Mouse (Mus musculus) megakaryocyte, embryonic 14.5 days (primary cell): ENCODE measurements around the gene Phactr1.

ENCODE experiments used
- FLI1 ChIP-seq: IDR thresholded peaks from 2 replicates; pipeline ENCODE4 v1.6.1; 2012; ENCODE audit warnings: low read length, inconsistent platforms, mixed read lengths
- GATA1 ChIP-seq: IDR thresholded peaks from 3 replicates; pipeline ENCODE4 v1.6.1; 2012; ENCODE audit warnings: mixed read lengths, low read length, inconsistent platforms, borderline replicate concordance

- TF ChIP-seq GATA1 (no peak), FLI1 (no peak)
These were observed 296.5 kb downstream of the Phactr1 start for GRCm38 (mm10) chr13:42976967-42977366.
